Mouse (Mus musculus): ENCODE measurements around the gene Slc22a4. TPM values are rescaled to one million over a fixed set of nuclear protein-coding genes. Genes with fewer than 3 reads are reported as not detected.

The Slc22a4 gene
- polyA plus RNA-seq (2012; rRNA removed), result 1.2 and 1.6 TPM in 2 replicates

DNA sequence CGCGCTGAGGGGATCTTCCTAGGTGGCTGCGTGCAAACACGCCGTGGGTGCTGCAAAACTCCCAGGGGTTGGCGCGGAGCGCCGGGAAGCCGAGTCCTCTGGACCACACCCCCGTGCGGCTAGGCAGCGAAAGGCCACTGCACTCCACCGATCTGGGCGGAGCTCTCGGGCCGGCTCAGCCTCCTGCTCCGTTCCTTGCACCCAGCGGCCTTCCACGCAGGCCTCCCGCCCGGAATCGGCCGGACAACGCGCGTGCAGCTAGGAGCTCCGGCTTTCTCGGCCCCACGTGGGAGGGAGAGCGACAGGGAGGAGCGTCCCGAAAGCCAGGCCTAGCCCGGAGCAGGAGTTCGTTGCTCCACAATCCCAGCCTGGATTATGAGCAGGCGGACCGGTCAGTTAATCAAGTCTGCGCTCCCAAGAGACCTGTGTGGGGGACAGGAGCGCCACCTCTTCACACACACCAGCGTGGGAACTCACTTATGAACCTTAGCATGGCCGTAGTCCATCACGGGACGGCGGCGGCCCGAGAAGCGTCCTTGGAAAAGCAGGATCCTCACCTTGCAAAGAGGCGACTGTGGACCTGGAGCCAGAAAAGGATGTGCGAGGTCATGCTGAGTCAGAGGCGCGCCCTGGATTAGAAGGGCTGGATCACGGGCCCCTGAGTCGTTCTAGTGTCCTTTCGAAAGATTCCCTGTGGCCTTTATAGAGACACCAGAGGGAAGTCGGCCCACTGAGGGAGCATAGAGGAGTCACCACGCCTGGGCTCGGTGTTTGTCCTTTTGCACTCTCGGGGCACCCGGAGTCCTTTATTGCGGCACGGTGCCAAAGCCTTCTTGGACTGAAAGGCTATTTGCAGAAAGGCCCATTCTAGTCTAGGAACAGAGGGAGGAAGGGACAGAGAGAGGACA is at the start of gene Slc22a4:
Gene Slc22a4 (minus strand): TSS at position 47 of the 908 bp plus-strand sequence.
- Histone ChIP-seq H3K4me3 (ENCODE audit: control insufficient read depth, insufficient read depth, low read length) (peak within 1 kb of the TSS; percentile 31), H3K27ac (ENCODE audit: control insufficient read depth, insufficient read depth, low read length) (no peak within 1 kb of the TSS), H3K27me3 (ENCODE audit: control insufficient read depth, insufficient read depth, low read length) (peaks cover 8% of the 10 kb centered on the region; the same call in 1 of the 2 replicates), H3K36me3 (ENCODE audit: control insufficient read depth, insufficient read depth, low read length) (no peaks in the 10 kb centered on the region), H3K4me1 (replicated peaks; ENCODE audit: control insufficient read depth, insufficient read depth, low read length) (peaks cover 11% of the 10 kb centered on the region; the same call in 1 of the 2 replicates)
- no peak for TF ChIP-seq POLR2A (IDR thresholded peaks at IDR 0.05; ENCODE audit: control insufficient read depth, extremely low read depth, insufficient read depth, low read length, poor library complexity)
- no peak for TF ChIP-seq CTCF (IDR thresholded peaks at IDR 0.05; ENCODE audit: borderline replicate concordance, control insufficient read depth, extremely low read depth, insufficient read depth, low read length, poor library complexity)
- 6% methylated on average over 61 of the region's 61 CpGs for whole genome bisulfite sequencing
- peak; percentile 26 for DNase-seq

GRCm38 (mm10) chr11:54076101-54076500 is 48.2 kb upstream of the Slc22a4 start:
- Histone ChIP-seq H3K27me3 (ENCODE audit: control insufficient read depth, insufficient read depth, low read length) (no peaks in the 10 kb centered on the region), H3K36me3 (ENCODE audit: control insufficient read depth, insufficient read depth, low read length) (no peaks in the 10 kb centered on the region), H3K4me3 (ENCODE audit: control insufficient read depth, insufficient read depth, low read length) (no peak overlapping the region), H3K27ac (ENCODE audit: control insufficient read depth, insufficient read depth, low read length) (no peak overlapping the region), H3K4me1 (replicated peaks; ENCODE audit: control insufficient read depth, insufficient read depth, low read length) (peaks cover 31% of the 10 kb centered on the region)
- TF ChIP-seq CTCF (IDR thresholded peaks at IDR 0.05; ENCODE audit: borderline replicate concordance, control insufficient read depth, extremely low read depth, insufficient read depth, low read length, poor library complexity), result no peak
- TF ChIP-seq POLR2A (IDR thresholded peaks at IDR 0.05; ENCODE audit: control insufficient read depth, extremely low read depth, insufficient read depth, low read length, poor library complexity), result no peak
- no peak for DNase-seq
- 97% methylated on average over 1 of the region's 1 CpGs for WGBS

GRCm38 (mm10) chr11:54075353-54075752 is 47.5 kb upstream of the Slc22a4 start:
- 95% methylated on average over 6 of the region's 6 CpGs for WGBS
- Histone ChIP-seq H3K4me1 (replicated peaks; ENCODE audit: control insufficient read depth, insufficient read depth, low read length) (peaks cover 28% of the 10 kb centered on the region), H3K27ac (ENCODE audit: control insufficient read depth, insufficient read depth, low read length) (no peak overlapping the region), H3K27me3 (ENCODE audit: control insufficient read depth, insufficient read depth, low read length) (no peaks in the 10 kb centered on the region), H3K36me3 (ENCODE audit: control insufficient read depth, insufficient read depth, low read length) (no peaks in the 10 kb centered on the region), H3K4me3 (ENCODE audit: control insufficient read depth, insufficient read depth, low read length) (no peak overlapping the region)
- no peak for TF ChIP-seq CTCF (IDR thresholded peaks at IDR 0.05; ENCODE audit: borderline replicate concordance, control insufficient read depth, extremely low read depth, insufficient read depth, low read length, poor library complexity)
- no peak for TF ChIP-seq POLR2A (IDR thresholded peaks at IDR 0.05; ENCODE audit: control insufficient read depth, extremely low read depth, insufficient read depth, low read length, poor library complexity)
- DNase-seq, result no peak

DNA sequence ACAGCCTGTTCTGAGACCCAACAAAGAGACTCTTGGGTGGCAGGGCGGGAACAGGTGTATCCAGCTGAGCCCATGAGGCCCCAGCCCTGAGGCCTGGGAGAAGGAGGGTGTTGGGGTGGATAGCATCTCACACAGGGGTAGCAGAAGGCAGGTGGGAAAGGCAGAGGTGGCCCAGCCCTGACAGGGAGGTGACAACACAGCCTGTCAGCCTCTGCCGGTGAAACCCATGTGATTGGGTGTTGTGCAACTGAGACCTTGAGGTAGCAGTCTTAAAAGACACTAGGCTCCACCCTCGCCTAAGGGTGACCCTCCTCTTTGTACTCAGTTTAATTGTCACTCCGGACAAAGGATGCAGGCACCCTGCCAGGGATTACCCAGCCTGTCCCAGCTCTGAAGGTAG is 45.4 kb upstream of the Slc22a4 start:
- Histone ChIP-seq H3K36me3 (ENCODE audit: control insufficient read depth, insufficient read depth, low read length) (no peaks in the 10 kb centered on the region), H3K27ac (ENCODE audit: control insufficient read depth, insufficient read depth, low read length) (no peak overlapping the region), H3K27me3 (ENCODE audit: control insufficient read depth, insufficient read depth, low read length) (peaks cover 9% of the 10 kb centered on the region; the same call in 1 of the 2 replicates), H3K4me1 (replicated peaks; ENCODE audit: control insufficient read depth, insufficient read depth, low read length) (peaks cover 32% of the 10 kb centered on the region), H3K4me3 (ENCODE audit: control insufficient read depth, insufficient read depth, low read length) (no peak overlapping the region)
- 73% methylated on average over 4 of the region's 4 CpGs for WGBS
- DNase-seq, result no peak
- no peak for TF ChIP-seq CTCF (IDR thresholded peaks at IDR 0.05; ENCODE audit: borderline replicate concordance, control insufficient read depth, extremely low read depth, insufficient read depth, low read length, poor library complexity)
- TF ChIP-seq POLR2A (IDR thresholded peaks at IDR 0.05; ENCODE audit: control insufficient read depth, extremely low read depth, insufficient read depth, low read length, poor library complexity), result no peak

GRCm38 (mm10) chr11:54071726-54072445 is 44.0 kb upstream of the Slc22a4 start:
- Histone ChIP-seq H3K36me3 (ENCODE audit: control insufficient read depth, insufficient read depth, low read length) (no peaks in the 10 kb centered on the region), H3K27me3 (ENCODE audit: control insufficient read depth, insufficient read depth, low read length) (peaks cover 11% of the 10 kb centered on the region; the same call in 1 of the 2 replicates), H3K4me3 (ENCODE audit: control insufficient read depth, insufficient read depth, low read length) (no peak overlapping the region), H3K27ac (ENCODE audit: control insufficient read depth, insufficient read depth, low read length) (no peak overlapping the region), H3K4me1 (replicated peaks; ENCODE audit: control insufficient read depth, insufficient read depth, low read length) (peaks cover 41% of the 10 kb centered on the region)
- no peak for DNase-seq
- WGBS, result 92% methylated on average over 5 of the region's 5 CpGs
- TF ChIP-seq POLR2A (IDR thresholded peaks at IDR 0.05; ENCODE audit: control insufficient read depth, extremely low read depth, insufficient read depth, low read length, poor library complexity), result no peak
- TF ChIP-seq CTCF (IDR thresholded peaks at IDR 0.05; ENCODE audit: borderline replicate concordance, control insufficient read depth, extremely low read depth, insufficient read depth, low read length, poor library complexity), result no peak

Data from thymus, adult 2 months (tissue).